Mouse (Mus musculus) liver, postnatal 0 days (tissue): Measurements from ENCODE around the gene Dnajc16. TPM values are rescaled to one million over a fixed set of nuclear protein-coding genes. Genes with fewer than 3 reads are reported as not detected.
"Not testable (repeated sequence)": the region's sequence is repeated elsewhere in the genome, so short reads cannot be mapped to it uniquely, and the experiment has no call there.

ENCODE experiments used
- ATAC-seq: fragments of 200-750 bp; cut with Nextera tagmentation; 2 replicates; pipeline ENCODE4 v1.8.0; 2017; ENCODE audit warnings: mild to moderate bottlenecking, moderate library complexity
- DNase-seq: peaks from one replicate; pipeline ENCODE4 v3.0.0-alpha.2; 2016
- H3K27ac ChIP-seq: fragments of 300-500 bp; sonication (generic); 2 replicates; pipeline ENCODE4 v1.5.1; 2014; ENCODE audit warnings: antibody characterized with exemption, moderate library complexity, mild to moderate bottlenecking, low read depth
- H3K27me3 ChIP-seq: fragments of 300-500 bp; sonication (generic); 2 replicates; pipeline ENCODE4 v1.6.1; 2014; ENCODE audit warnings: low read length, control low read depth, mixed read lengths; ENCODE audit not compliant: insufficient read depth
- H3K36me3 ChIP-seq: fragments of 300-500 bp; sonication (generic); replicated peaks from 2 replicates; pipeline ENCODE4 v1.6.1; 2014; ENCODE audit warnings: mild to moderate bottlenecking, control low read depth, low read length, moderate library complexity, mixed read lengths; ENCODE audit not compliant: insufficient read depth
- H3K4me1 ChIP-seq: fragments of 300-500 bp; sonication (generic); 2 replicates; pipeline ENCODE4 v1.6.1; 2014; ENCODE audit warnings: antibody characterized with exemption, mild to moderate bottlenecking, control low read depth; ENCODE audit not compliant: insufficient read depth
- H3K4me2 ChIP-seq: fragments of 300-500 bp; sonication (generic); 2 replicates; pipeline ENCODE4 v1.6.1; 2014; ENCODE audit warnings: low read depth, mild to moderate bottlenecking, low read length, moderate library complexity, mixed read lengths
- H3K4me3 ChIP-seq: fragments of 300-500 bp; sonication (generic); 2 replicates; pipeline ENCODE4 v1.5.1; 2014; ENCODE audit warnings: low read depth, low read length
- H3K9ac ChIP-seq: fragments of 300-500 bp; sonication (generic); replicated peaks from 2 replicates; pipeline ENCODE4 v1.6.1; 2014; ENCODE audit warnings: mild to moderate bottlenecking, moderate library complexity
- H3K9me3 ChIP-seq: fragments of 300-500 bp; sonication (generic); 2 replicates; pipeline ENCODE4 v1.6.1; 2016; ENCODE audit warnings: mild to moderate bottlenecking, control low read depth, low read length, mixed read lengths
- CTCF ChIP-seq: sonication (generic); IDR thresholded peaks from 2 replicates; pipeline ENCODE4 v1.5.1; 2016; ENCODE audit warnings: antibody characterized with exemption, low read depth
- EP300 ChIP-seq: IDR thresholded peaks from 2 replicates; pipeline ENCODE4 v1.6.1; 2016; ENCODE audit warnings: antibody characterized with exemption, low read depth, mild to moderate bottlenecking
- WGBS: fragments of 180-500 bp; shearing (Covaris S2); extraction: QIAGEN DNeasy Blood & Tissue Kit; methylation state at CpG from one replicate; pipeline ENCODE4 v1.1.7; 2014; ENCODE audit not compliant: insufficient replicate concordance; 5-methylcytosine and 5-hydroxymethylcytosine counted together
- polyA plus RNA-seq: library from polyadenylated mRNA; unstranded; fragments of >200 nt; fragmentation: Nextera tagmentation; extraction: Ambion mirVana; gene quantifications from 2 replicates; pipeline ENCODE4 v1.2.1, GENCODE M21; 2015

The Dnajc16 gene
- polyA plus RNA-seq, 1 experiment from 2014 or later, result 2.7 TPM

- not testable (repeated sequence) for DNase-seq, H3K9me3 ChIP-seq, ATAC-seq, H3K9ac ChIP-seq, H3K27ac ChIP-seq, H3K27me3 ChIP-seq, H3K4me2 ChIP-seq, H3K4me3 ChIP-seq
- Histone ChIP-seq H3K36me3 (peaks cover 48% of the 10 kb centered on the region), H3K4me1 (peaks cover 28% of the 10 kb centered on the region)
- peak; percentile 41; the same call in 1 of the 2 replicates for TF ChIP-seq CTCF
- WGBS, result 94% methylated on average over 4 of the region's 4 CpGs
These were observed 17.7 kb downstream of the Dnajc16 start for GRCm38 (mm10) chr4:141773019-141773418.

GRCm38 (mm10) chr4:141771823-141772222 lies 18.9 kb downstream of the Dnajc16 start:
- Histone ChIP-seq H3K27ac (no peak overlapping the region), H3K4me3 (no peak overlapping the region), H3K9ac (no peak overlapping the region), H3K4me2 (no peak overlapping the region), H3K36me3 (peaks cover 50% of the 10 kb centered on the region), H3K27me3 (no peaks in the 10 kb centered on the region), H3K4me1 (peaks cover 40% of the 10 kb centered on the region), H3K9me3 (no peaks in the 10 kb centered on the region)
- ATAC-seq (no peak), DNase-seq (no peak)
- 52% methylated on average over 8 of the region's 8 CpGs for WGBS
- TF ChIP-seq EP300 (peak; percentile 50; the same call in 1 of the 2 replicates), CTCF (no peak)

GRCm38 (mm10) chr4:141769501-141770160 lies 21.1 kb downstream of the Dnajc16 start:
- Histone ChIP-seq H3K4me1 (peaks cover 47% of the 10 kb centered on the region), H3K9me3 (no peaks in the 10 kb centered on the region), H3K27me3 (no peaks in the 10 kb centered on the region), H3K4me2 (no peak overlapping the region), H3K27ac (peak overlapping the region; percentile 18; the same call in 1 of the 2 replicates), H3K4me3 (no peak overlapping the region), H3K36me3 (peaks cover 43% of the 10 kb centered on the region), H3K9ac (no peak overlapping the region)
- no peak for DNase-seq
- ATAC-seq, result no peak
- no peak for TF ChIP-seq CTCF
- TF ChIP-seq EP300, result no peak
- WGBS, result 46% methylated on average over 8 of the region's 8 CpGs

GRCm38 (mm10) chr4:141767353-141768036 lies 23.2 kb downstream of the Dnajc16 start:
- peak overlapping the region; percentile 61 for H3K27ac ChIP-seq
- peak overlapping the region; percentile 20 for H3K4me3 ChIP-seq
- H3K9ac ChIP-seq, result peak overlapping the region; percentile 33; the same call in 1 of the 2 replicates
- DNase-seq (peak; percentile 63), ATAC-seq (peak; percentile 85)
- peaks cover 47% of the 10 kb centered on the region for H3K4me1 ChIP-seq
- peaks cover 47% of the 10 kb centered on the region for H3K36me3 ChIP-seq
- no peaks in the 10 kb centered on the region for H3K9me3 ChIP-seq
- TF ChIP-seq CTCF (no peak), EP300 (0 out of 2 replicates have a peak, but pooled peaks have one; percentile 50)
- peak overlapping the region; percentile 63 for H3K4me2 ChIP-seq
- H3K27me3 ChIP-seq, result no peaks in the 10 kb centered on the region
- WGBS, result 52% methylated on average over 19 of the region's 19 CpGs

GRCm38 (mm10) chr4:141766668-141767352 lies 23.9 kb downstream of the Dnajc16 start:
- Histone ChIP-seq H3K9me3 (no peaks in the 10 kb centered on the region), H3K9ac (peak overlapping the region; percentile 33), H3K4me2 (peak overlapping the region; percentile 63), H3K36me3 (peaks cover 51% of the 10 kb centered on the region), H3K4me1 (peaks cover 47% of the 10 kb centered on the region), H3K4me3 (peak overlapping the region; percentile 20; the same call in 1 of the 2 replicates), H3K27ac (peak overlapping the region; percentile 61), H3K27me3 (no peaks in the 10 kb centered on the region)
- DNase-seq, result peak; percentile 34
- 62% methylated on average over 19 of the region's 19 CpGs for WGBS
- ATAC-seq, result peak; percentile 24
- no peak for TF ChIP-seq CTCF
- TF ChIP-seq EP300, result no peak

GRCm38 (mm10) chr4:141766316-141766667 lies 24.4 kb downstream of the Dnajc16 start:
- H3K36me3 ChIP-seq, result peaks cover 54% of the 10 kb centered on the region
- no peak for ATAC-seq
- peaks cover 44% of the 10 kb centered on the region for H3K4me1 ChIP-seq
- no peaks in the 10 kb centered on the region for H3K27me3 ChIP-seq
- H3K4me3 ChIP-seq, result no peak overlapping the region
- peak overlapping the region; percentile 33; the same call in 1 of the 2 replicates for H3K9ac ChIP-seq
- no peaks in the 10 kb centered on the region for H3K9me3 ChIP-seq
- peak overlapping the region; percentile 63; the same call in 1 of the 2 replicates for H3K4me2 ChIP-seq
- peak overlapping the region; percentile 61 for H3K27ac ChIP-seq
- no peak for DNase-seq
- TF ChIP-seq CTCF (no peak), EP300 (no peak)
- 46% methylated on average over 8 of the region's 8 CpGs for WGBS
